Mouse (Mus musculus): ENCODE results near the gene 6030408B16Rik.
"Not testable (repeated sequence)": the region's sequence is repeated elsewhere in the genome, so short reads cannot be mapped to it uniquely, and the experiment has no call there.

6030408B16Rik gene

GRCm38 (mm10) chr15:101321126-101321525 is 28.1 kb downstream of the 6030408B16Rik start:
- no peak for DNase-seq (ENCODE audit: low spot score)

GRCm38 (mm10) chr15:101322106-101322505 is 29.1 kb downstream of the 6030408B16Rik start:
- no peak for DNase-seq (ENCODE audit: low spot score)

- DNase-seq (ENCODE audit: low spot score): no peak
Measured at GRCm38 (mm10) chr15:101322640-101323039, 29.6 kb downstream of the 6030408B16Rik start.

GRCm38 (mm10) chr15:101323511-101323910 is 30.5 kb downstream of the 6030408B16Rik start:
- DNase-seq (ENCODE audit: low spot score): no peak

GRCm38 (mm10) chr15:101324409-101324808 is 31.4 kb downstream of the 6030408B16Rik start:
- not testable (repeated sequence) for DNase-seq (ENCODE audit: low spot score)

- no peak for DNase-seq (ENCODE audit: low spot score)
Measured at GRCm38 (mm10) chr15:101325991-101326534, 33.1 kb downstream of the 6030408B16Rik start.

GRCm38 (mm10) chr15:101327282-101327681 is 34.3 kb downstream of the 6030408B16Rik start:
- peak; percentile 84 for DNase-seq (ENCODE audit: low spot score)

- peak; percentile 29 for DNase-seq (ENCODE audit: low spot score)
Measured at GRCm38 (mm10) chr15:101328876-101329563, 36.0 kb downstream of the 6030408B16Rik start.

- DNase-seq (ENCODE audit: low spot score): no peak
Measured at GRCm38 (mm10) chr15:101329564-101329892, 36.5 kb downstream of the 6030408B16Rik start.

GRCm38 (mm10) chr15:101331090-101331489 is 38.1 kb downstream of the 6030408B16Rik start:
- DNase-seq (ENCODE audit: low spot score): no peak

- no peak for DNase-seq (ENCODE audit: low spot score)
Measured at GRCm38 (mm10) chr15:101332370-101332769, 39.4 kb downstream of the 6030408B16Rik start.

- DNase-seq (ENCODE audit: low spot score): no peak
Measured at GRCm38 (mm10) chr15:101333165-101333564, 40.2 kb downstream of the 6030408B16Rik start.

GRCm38 (mm10) chr15:101333648-101334047 is 40.6 kb downstream of the 6030408B16Rik start:
- DNase-seq (ENCODE audit: low spot score): no peak

- DNase-seq (ENCODE audit: low spot score): no peak
Measured at GRCm38 (mm10) chr15:101336474-101337174, 43.6 kb downstream of the 6030408B16Rik start.

GRCm38 (mm10) chr15:101338359-101338758 is 45.3 kb downstream of the 6030408B16Rik start:
- no peak for DNase-seq (ENCODE audit: low spot score)

- DNase-seq (ENCODE audit: low spot score): peak; percentile 93
Measured at GRCm38 (mm10) chr15:101339537-101339936, 46.5 kb downstream of the 6030408B16Rik start.

- DNase-seq (ENCODE audit: low spot score): peak; percentile 28
Measured at GRCm38 (mm10) chr15:101341797-101342515, 48.9 kb downstream of the 6030408B16Rik start.

All from retina, embryonic 14.5 days (tissue).